Mouse (Mus musculus) left cerebral cortex, postnatal 14 days (tissue): ENCODE data around the gene Dhrs9. TPM values are rescaled to one million over a fixed set of nuclear protein-coding genes. Genes with fewer than 3 reads are reported as not detected.
"Not testable (repeated sequence)": the region's sequence is repeated elsewhere in the genome, so short reads cannot be mapped to it uniquely, and the experiment has no call there.

ENCODE experiments used
- DNase-seq, 2 experiments: peaks; one replicate each; pipeline ENCODE4 v3.0.0; 2021 to 2022; ENCODE audit warnings: low spot score in 2 of 2, mixed read lengths in 1 of 2
- intact Hi-C: fragments of 180-260 bp; cut with DNase I; formaldehyde crosslinking; loops from one replicate; pipeline ENCODE4 v1.15.1; 2025
- long read RNA-seq, 2 experiments: library from polyadenylated mRNA; stranded (forward); transcript quantifications; one replicate each; pipeline ENCODE4 v2.0.0; 2021
- total RNA-seq, 2 experiments: library from RNA; stranded (reverse); gene quantifications; 2 replicates each; pipeline ENCODE4 v1.2.3; 2021

Dhrs9 gene
- not detected for total RNA-seq
- long read RNA-seq, experiment 1: 0 reads
- long read RNA-seq, experiment 2: 0 reads

GRCm38 (mm10) chr2:69380281-69380680, at the start of gene Dhrs9:
TSS of gene Dhrs9 (plus strand) at chr2:69380445.
- DNase-seq: no peak

DNA sequence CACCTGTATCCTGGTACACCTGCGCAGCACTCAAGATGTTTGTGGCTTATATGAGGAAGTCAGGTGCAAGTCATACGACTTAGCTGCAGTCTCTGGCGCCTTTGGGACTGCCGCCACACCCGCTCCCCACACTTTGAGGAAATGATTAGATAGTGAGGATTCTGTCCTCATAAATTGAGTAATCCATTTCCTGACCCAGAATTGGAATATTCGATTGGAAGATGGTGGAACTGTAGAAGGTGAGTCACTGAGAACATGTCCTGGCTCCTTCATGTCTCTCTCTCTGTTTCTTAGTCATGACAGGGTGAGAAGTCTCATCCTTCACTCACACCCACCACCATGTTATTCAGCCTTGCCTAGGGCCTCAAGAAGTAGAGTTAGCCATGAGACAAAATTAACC, 48.7 kb upstream of the Dhrs9 start:
- DNase-seq, intact Hi-C loops: not testable (repeated sequence)

More at GRCm38 (mm10) chr2:69380281-69380680, at the start of gene Dhrs9:
- intact Hi-C loops: no loop called here

GRCm38 (mm10) chr2:69341506-69341905, 38.7 kb upstream of the Dhrs9 start:
- intact Hi-C loops: no loop called here
- DNase-seq: no peak

DNA sequence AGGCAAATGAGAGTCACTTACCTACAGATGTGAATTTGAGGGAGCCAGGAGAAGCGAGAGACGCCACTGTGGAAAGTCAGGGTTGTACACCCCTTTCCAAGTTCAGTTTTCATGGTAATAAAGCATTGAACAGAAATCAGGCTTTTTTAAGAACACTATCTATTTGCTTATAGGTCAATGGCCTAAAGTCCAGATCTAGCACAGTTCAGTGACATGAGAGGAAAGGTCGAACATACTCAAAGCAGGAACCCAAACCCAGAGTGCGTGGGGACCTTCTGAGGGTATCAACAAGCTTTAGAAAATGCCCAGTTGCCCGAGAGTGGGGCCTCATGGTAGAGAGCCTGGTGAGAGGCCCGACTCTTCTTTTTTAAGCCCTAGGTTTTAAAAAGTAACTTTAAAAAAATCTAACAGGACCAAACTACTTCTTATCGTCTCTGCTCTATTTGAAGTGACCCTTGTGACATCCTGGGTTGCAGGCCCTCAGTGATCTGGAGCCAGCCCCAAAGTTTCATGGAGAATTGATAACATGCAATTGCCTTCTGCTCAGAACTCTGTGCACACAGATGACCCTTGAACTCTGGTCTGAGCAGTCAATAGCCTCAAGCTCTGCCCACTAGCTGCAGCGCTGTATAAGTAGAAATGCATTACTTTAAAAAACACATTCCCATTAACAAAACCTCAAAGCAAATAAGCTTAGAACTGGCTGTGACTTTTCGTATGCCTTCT, 37.6 kb upstream of the Dhrs9 start, which contains the start of gene Abcb11:
TSS of gene Abcb11 (minus strand) at position 121 of the 726 bp plus-strand sequence.
- intact Hi-C loops: no loop called here
- DNase-seq: no peak

DNA sequence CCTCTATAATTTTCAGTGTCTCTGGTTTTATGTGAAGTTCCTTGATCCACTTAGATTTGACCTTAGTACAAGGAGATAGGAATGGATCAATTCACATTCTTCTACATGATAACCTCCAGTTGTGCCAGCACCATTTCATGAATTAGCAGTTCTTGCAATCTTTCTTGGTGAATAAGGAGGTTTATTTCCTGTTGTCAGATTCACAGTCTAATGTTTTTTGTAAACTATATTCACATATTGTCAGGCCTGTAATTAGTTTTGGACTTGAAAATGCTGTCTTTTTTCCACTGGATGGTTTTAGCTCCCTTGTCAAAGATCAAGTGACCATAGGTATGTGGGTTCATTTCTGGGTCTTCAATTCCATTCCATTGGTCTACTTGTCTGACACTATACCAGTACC, 24.8 kb upstream of the Dhrs9 start:
- DNase-seq, intact Hi-C loops: not testable (repeated sequence)

DNA sequence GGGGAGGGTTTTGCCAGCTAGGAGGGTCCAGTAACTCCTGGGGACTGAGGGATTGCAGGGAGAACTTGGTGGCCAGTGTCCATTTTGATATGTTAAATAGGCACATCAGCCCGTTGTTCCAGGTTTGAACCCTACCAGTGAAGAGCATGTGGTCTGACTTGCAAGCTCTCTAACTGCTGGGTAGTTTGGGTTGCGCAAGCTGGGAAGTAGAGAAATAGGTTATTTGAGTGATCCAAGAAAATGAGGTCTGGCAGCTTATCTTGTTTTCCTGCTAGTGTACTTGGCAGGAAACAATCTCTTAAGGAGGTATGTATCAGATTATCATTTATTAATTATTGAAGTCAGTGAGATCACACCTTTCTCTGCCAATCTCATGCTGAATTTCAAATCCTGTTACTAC, 15.4 kb upstream of the Dhrs9 start:
- intact Hi-C loops: no loop called here
- DNase-seq: no peak

DNA sequence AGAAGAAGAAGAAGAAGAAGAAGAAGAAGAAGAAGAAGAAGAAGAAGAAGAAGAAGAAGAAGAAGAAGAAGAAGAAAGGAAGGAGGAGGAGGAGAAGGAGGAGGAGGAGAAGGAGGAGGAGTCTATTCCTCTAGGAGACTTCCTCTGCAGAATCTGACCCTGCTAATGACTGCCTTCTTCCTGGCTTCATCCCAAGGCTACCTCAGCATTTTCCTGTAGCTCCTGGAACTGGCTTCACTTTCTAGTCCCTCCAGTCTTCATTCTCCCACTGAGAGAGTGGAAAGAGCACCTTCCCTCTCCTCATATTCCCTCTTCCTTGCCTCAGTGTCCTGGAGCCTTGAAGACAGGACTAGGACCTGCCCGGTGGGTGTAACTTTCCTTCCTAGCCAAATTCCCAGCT, 15.0 kb upstream of the Dhrs9 start:
- no peak for DNase-seq
- intact Hi-C loops: no loop called here

DNA sequence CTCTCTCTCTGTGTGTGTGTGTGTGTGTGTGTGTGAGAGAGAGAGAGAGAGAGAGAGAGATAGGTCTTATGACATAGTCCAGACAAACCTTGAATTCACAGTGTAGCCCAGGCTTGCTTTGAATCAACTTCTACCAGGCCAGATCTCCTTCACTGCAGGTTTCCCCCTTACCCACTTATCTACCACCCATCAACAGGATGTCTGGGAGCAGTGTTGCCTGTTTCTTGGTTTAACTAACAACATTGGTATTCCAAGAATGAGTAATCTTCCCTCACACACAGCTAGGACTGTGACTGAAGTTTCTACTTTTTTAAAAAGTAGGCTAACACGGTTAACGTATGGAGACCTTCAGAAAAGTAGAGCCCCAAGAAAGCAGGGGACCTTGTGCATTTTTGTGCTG, 3.5 kb upstream of the Dhrs9 start:
- intact Hi-C loops: no loop called here
- no peak for DNase-seq

DNA sequence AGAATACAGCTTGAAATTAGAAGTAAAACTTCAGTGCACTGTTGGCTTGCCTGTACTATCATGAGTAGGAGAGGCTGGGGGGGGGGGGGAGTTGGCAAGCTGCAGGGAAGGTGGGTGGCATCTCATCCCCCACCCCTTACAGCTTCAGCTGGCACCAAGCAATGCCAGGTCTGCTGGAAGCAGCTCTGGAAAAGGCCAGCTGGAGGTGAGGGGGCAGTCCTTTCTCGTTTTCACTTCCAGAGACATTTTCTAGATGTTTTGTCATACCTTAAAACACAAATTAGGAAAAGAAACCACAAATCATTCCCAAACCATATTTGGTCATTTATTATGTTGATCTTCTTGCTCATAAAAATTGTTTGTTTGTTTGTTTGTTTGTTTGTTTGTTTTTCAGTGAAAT, 444 bp upstream of the Dhrs9 start:
- DNase-seq: no peak
- intact Hi-C loops: no loop called here

DNA sequence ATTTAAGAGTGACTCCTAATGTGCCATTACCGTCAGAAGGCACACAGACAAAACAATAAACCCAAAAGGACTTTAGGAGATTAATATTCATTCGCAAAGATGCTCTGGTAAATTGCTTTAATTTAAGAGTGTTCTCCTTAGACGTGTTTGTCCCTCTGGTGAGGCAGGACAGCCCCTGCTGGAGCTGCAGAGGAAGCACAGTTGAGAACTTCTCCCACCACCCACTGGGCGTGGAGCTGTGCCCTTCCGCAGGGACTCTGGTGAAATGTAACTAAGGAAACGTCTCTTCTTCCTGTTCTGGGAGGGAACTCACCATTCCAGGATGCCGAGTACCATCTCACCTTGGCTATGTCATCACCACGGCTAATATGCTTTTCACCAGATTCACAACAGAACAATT, 1.5 kb downstream of the Dhrs9 start:
- no peak for DNase-seq
- intact Hi-C loops: no loop called here

- DNase-seq: no peak
- intact Hi-C loops: no loop called here
These were observed 2.6 kb downstream of the Dhrs9 start for GRCm38 (mm10) chr2:69382838-69383237.

DNA sequence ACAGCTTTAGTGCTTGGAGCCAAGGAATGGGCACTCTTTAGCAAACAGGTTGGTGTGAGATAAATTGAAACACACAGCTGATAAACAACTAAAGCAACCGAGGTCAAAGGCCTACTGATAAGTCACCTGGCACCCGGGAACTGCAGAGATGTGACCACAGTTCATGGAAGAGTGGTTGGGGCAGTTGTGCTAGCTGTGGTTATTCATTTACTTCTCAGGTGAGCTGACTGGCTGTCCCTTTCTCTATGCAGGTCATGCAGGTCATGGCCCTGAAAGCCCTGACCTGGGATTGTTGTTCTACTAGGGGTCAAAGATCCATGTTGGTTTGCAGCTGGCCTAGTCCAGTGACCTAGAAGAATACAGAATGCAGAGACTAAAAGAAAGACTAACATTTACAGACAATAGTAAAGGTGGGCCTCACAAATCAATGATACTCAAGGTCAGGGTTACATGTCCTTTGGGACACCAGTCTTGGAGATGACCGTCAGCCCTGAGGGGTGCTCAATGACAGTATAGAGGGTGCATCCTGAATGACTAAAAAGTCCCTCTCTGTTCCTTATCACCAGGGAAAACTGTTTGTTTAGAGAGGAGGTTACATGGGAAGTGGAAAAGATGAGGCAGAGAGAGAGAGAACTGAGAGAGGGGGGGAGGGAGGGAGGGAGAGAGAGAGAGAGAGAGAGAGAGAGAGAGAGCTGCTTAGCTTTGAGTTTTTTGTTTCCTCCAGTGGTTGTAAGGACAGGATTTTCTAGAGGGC, 6.0 kb downstream of the Dhrs9 start:
- no peak for DNase-seq
- intact Hi-C loops: no loop called here

DNA sequence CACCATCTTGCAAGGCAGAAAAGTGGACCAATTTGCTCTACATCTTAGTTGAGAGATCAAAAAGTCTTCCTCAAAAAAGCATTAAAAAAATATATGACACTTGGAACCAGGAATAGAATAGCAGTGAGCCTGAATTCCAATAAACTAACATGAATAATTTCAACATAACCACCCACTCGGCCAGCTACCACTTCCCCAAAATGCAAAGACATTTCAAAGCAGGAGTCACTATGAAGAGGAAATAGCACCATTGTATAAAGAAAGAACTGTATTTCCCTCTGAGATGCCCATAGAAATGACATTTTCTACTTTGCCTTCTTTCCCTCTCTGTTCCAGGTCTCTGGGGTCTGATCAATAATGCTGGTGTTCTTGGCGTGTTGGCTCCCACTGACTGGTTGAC, 13.7 kb downstream of the Dhrs9 start:
- DNase-seq: no peak
- intact Hi-C loops: no loop called here

GRCm38 (mm10) chr2:69395597-69396248, 15.5 kb downstream of the Dhrs9 start:
- DNase-seq: no peak
- intact Hi-C loops: no loop called here

DNA sequence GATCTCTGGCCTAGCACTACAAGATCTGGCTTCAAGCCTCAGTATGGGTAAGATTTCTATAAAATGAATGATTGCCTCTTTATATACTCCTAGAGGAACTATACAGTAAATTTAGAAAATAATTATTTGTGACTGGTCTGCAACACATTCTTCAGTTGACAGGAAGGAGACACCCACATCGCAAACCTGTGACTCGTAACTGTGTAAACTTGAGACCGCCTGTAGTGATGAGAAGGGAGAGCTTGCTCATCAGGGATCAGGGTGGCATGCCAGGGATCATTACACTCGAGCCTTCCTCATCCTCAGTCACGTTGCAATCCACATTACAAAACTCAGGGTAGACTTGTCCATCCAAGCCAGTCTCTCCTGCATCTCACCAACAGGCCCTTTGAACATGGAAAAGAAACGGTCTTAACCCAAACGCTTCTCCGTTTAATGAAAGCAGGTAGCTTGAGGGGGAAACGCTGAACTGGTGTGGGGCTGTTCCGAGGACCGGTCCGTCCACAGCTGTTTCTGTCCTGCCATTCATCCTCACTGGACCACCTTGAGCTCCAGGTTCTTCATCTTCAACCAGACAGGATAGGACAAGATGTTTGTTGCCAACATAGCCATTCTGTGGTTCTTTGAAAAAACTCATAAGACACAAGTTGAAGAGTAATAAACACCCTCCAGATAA, 16.7 kb downstream of the Dhrs9 start:
- intact Hi-C loops: no loop called here
- DNase-seq: no peak

- intact Hi-C loops: no loop called here
These were observed 20.8 kb downstream of the Dhrs9 start for GRCm38 (mm10) chr2:69400866-69401604.

DNA sequence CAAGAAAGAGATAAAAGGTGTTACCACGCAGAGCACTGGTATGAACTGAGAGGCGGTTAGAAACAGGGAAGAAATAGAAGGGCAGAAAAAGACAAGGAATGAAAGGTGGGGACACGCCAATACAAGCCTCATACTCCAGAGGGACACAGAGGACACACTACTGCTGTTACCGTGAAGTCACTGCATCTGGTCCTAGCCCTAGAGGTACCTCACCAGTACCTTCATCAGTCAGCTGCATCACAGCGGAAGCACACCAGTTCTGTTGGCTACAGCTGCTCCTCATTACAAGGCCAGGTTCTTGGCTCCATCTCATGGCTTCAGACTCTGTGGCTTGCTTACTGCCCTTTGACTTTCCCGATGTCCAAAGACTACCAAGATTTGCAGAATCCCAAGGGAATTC, 21.6 kb downstream of the Dhrs9 start:
- no peak for DNase-seq
- intact Hi-C loops: no loop called here

More at GRCm38 (mm10) chr2:69400866-69401604, 20.8 kb downstream of the Dhrs9 start:
- DNase-seq: no peak

GRCm38 (mm10) chr2:69402309-69402708, 22.1 kb downstream of the Dhrs9 start:
- peak in 1 of 2 experiments; percentile 10 for DNase-seq
- intact Hi-C loops: no loop called here

DNA sequence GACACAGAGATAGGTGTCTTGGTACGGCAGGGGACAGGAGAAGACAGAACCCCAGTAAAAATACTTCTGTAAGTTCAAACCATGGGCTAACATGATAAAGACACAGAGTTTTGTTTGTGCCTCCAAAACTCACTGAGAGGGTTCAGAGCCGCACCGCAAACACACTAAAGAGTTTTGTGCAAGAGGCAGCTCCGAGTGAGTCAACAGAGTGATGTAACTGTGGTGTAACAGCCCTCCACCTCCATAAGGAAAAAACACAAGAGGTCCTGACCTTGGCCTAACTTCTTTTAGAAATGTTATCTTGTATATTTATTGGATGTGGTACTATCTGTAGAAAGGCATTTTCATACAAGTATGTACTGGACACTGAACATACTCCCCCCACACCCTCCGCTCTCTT, 25.4 kb downstream of the Dhrs9 start:
- intact Hi-C loops: no loop called here
- no peak for DNase-seq
